Mouse (Mus musculus) neural tube, embryonic 12.5 days (tissue): Measurements from ENCODE around the gene Nrn1l. TPM values are rescaled to one million over a fixed set of nuclear protein-coding genes. Genes with fewer than 3 reads are reported as not detected.

ENCODE experiments used
- ATAC-seq: fragments of 200-750 bp; cut with Nextera tagmentation; 2 replicates; pipeline ENCODE4 v1.8.0; 2017; ENCODE audit warnings: low read depth, mild to moderate bottlenecking, moderate TSS enrichment, moderate library complexity; ENCODE audit not compliant: low FRiP score
- H3K27ac ChIP-seq: fragments of 300-500 bp; sonication (generic); 2 replicates; pipeline ENCODE4 v1.5.1; 2016
- H3K27me3 ChIP-seq: fragments of 300-500 bp; sonication (generic); replicated peaks from 2 replicates; pipeline ENCODE4 v1.6.1; 2016; ENCODE audit warnings: mild to moderate bottlenecking
- H3K36me3 ChIP-seq: fragments of 300-500 bp; sonication (generic); 2 replicates; pipeline ENCODE4 v1.6.1; 2016; ENCODE audit warnings: mild to moderate bottlenecking
- H3K4me1 ChIP-seq: fragments of 300-500 bp; sonication (generic); 2 replicates; pipeline ENCODE4 v1.6.1; 2016
- H3K4me2 ChIP-seq: fragments of 300-500 bp; sonication (generic); replicated peaks from 2 replicates; pipeline ENCODE4 v1.6.1; 2016; ENCODE audit warnings: mild to moderate bottlenecking
- H3K4me3 ChIP-seq: fragments of 300-500 bp; sonication (generic); 2 replicates; pipeline ENCODE4 v1.5.1; 2016
- H3K9ac ChIP-seq: fragments of 300-500 bp; sonication (generic); 2 replicates; pipeline ENCODE4 v1.6.1; 2016; ENCODE audit warnings: mild to moderate bottlenecking
- H3K9me3 ChIP-seq: fragments of 300-500 bp; sonication (generic); 2 replicates; pipeline ENCODE4 v1.6.1; 2016; ENCODE audit warnings: mild to moderate bottlenecking
- WGBS: fragments of 180-500 bp; shearing (Covaris S2); methylation state at CpG from one replicate; pipeline ENCODE4 v1.1.7; 2016; 5-methylcytosine and 5-hydroxymethylcytosine counted together
- polyA plus RNA-seq: library from polyadenylated mRNA; unstranded; fragments of >200 nt; fragmentation: Nextera tagmentation; extraction: Ambion mirVana; gene quantifications from 2 replicates; pipeline ENCODE4 v1.2.1, GENCODE M21; 2016

Nrn1l gene
- polyA plus RNA-seq, 1 experiment from 2014 or later: not detected

DNA sequence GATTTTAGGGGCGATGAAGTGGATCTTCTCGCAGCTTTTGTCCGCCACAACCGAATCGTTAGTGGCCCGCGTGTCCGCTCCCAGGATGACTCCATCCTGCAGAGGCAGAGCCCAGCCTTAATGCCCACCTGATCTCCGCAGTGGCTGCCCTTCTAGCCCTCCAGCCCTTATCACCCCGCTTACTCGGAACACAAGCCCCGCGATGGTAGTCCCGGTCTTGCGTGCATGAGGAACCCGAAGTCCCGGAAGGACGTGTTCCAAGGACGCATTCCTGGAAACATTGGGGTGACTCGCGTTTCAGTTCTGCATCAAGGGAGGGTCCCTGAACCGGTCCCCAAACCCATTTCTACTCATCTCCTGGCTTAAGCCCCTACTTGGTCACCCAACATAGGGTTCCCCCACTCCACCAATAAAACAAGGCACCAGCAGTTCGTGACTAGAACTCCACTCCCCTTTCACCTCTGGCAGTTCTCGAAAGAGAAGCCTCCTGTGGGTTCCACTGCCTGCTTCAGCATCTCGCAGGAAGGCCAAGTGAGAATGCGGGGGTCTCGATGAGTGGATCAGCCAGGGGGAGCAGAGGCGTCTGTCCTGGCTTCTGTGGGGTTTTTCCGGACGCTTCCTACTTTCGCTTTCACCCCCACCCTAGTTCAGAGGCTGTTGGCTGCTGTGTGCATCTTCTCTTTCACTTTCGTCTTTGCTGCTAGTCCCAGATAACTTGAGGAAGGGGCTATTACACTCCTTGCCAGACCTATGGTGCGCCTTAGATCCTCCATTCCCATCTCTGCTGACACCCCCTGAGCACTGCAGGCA lies 44.3 kb downstream of the Nrn1l start:
- Histone ChIP-seq H3K9ac (peak overlapping the region; percentile 81), H3K27ac (peak overlapping the region; percentile 82; the same call in 1 of the 2 replicates), H3K9me3 (no peaks in the 10 kb centered on the region), H3K4me1 (peaks cover 19% of the 10 kb centered on the region), H3K27me3 (no peaks in the 10 kb centered on the region), H3K4me2 (peak overlapping the region; percentile 97), H3K4me3 (peak overlapping the region; percentile 71), H3K36me3 (no peaks in the 10 kb centered on the region)
- ATAC-seq: peak; percentile 56
- WGBS: 3% methylated on average over 33 of the region's 33 CpGs

DNA sequence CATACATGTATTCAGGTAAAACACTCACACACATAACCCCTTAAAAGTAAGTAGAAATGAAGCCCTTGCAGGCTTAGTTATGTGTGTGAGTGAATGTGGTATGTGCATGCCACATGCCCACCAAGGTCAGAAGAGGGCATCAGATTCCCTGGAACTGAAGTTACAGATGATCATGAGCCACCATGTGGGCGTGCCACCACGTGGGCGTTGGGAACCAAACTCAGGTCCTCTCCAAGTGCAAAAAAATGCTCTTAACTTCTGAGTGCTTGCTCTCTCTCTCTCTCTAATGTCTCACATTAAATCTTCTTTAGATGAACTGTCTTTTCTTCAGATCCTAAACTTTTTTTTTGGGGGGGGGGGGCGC lies 44.9 kb downstream of the Nrn1l start, which contains the start of gene Psmb10:
TSS of gene Psmb10 (minus strand) at position 139 of the 364 bp plus-strand sequence.
- Histone ChIP-seq H3K9me3 (no peaks in the 10 kb centered on the region), H3K27ac (peak within 1 kb of the TSS; percentile 82; the same call in 1 of the 2 replicates), H3K9ac (peak within 1 kb of the TSS; percentile 81), H3K4me3 (peak within 1 kb of the TSS; percentile 71), H3K36me3 (peaks cover 4% of the 10 kb centered on the region; the same call in 1 of the 2 replicates), H3K4me1 (peaks cover 19% of the 10 kb centered on the region), H3K27me3 (no peaks in the 10 kb centered on the region), H3K4me2 (peak within 1 kb of the TSS; percentile 97)
- WGBS: 43% methylated on average over 4 of the region's 4 CpGs
- no peak for ATAC-seq

DNA sequence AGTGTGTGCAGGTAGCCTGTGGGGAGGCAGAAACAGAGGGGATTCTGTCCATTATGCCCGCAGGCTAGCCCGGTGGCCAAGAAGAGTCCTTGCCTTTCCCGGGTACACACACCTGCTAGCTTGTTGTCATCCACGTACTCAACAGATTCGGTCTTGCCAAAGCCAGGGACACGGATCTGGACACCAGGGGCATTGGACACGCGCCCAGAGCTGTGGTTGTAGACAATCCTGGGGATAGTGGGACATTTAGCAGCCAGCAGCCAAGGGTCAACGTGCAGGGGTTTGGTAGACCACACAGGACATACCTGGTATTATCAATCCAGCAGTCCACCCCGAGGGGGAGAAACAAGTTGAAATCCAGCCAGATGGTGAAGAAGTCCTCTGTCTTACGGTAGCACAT lies 48.7 kb downstream of the Nrn1l start:
- ATAC-seq: no peak
- H3K4me1 ChIP-seq: peaks cover 6% of the 10 kb centered on the region; the same call in 1 of the 2 replicates
- H3K9ac ChIP-seq: no peak overlapping the region
- H3K9me3 ChIP-seq: no peaks in the 10 kb centered on the region
- no peak overlapping the region for H3K4me2 ChIP-seq
- WGBS: 95% methylated on average over 11 of the region's 11 CpGs
- H3K27me3 ChIP-seq: no peaks in the 10 kb centered on the region
- H3K27ac ChIP-seq: no peak overlapping the region
- no peak overlapping the region for H3K4me3 ChIP-seq
- H3K36me3 ChIP-seq: peaks cover 21% of the 10 kb centered on the region; the same call in 1 of the 2 replicates

DNA sequence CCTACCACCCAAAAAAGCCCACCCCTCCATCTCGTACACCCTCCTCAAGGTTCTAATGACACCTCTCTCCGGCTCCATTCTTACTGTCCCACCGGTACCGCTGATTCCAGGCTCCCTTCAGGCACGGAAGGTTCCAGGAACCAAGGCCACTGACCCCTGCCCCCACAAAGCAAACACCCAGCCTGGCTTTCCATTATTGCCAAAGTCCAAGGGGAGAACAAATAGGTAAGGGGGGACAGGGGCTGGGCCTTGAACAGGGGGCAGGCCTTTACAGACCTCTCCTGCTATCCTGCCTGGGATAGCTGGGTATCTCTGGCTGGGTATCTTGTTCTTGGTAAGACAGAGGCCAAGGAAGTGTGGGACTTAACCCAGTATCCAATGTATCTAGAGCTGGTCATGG lies 49.2 kb downstream of the Nrn1l start:
- peaks cover 6% of the 10 kb centered on the region; the same call in 1 of the 2 replicates for H3K4me1 ChIP-seq
- no peak overlapping the region for H3K4me3 ChIP-seq
- H3K36me3 ChIP-seq: peaks cover 21% of the 10 kb centered on the region; the same call in 1 of the 2 replicates
- H3K9ac ChIP-seq: no peak overlapping the region
- no peak overlapping the region for H3K27ac ChIP-seq
- no peaks in the 10 kb centered on the region for H3K27me3 ChIP-seq
- ATAC-seq: no peak
- no peaks in the 10 kb centered on the region for H3K9me3 ChIP-seq
- 93% methylated on average over 5 of the region's 5 CpGs for WGBS
- no peak overlapping the region for H3K4me2 ChIP-seq

DNA sequence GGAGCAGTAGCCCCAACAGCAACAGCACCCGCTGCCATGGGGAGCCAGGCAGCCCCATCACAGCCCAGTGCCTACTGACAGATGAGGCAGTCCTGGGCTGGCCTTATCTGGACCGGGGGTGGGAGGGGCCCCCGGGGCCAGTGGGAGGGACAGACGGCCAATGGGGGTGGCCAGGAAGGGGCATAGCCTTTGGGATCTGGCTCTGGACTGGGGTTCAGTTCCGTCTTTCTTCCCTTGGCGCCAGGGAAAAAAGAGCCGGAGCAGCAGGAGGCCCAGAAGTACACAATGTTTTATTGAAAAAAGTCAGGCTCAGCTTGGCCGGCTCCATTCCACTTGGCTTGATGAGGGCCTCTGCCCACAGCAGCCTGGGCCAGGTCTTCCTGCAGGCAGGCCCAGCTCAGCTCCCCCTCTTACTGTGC lies 50.0 kb downstream of the Nrn1l start, which contains the start of gene Lcat:
TSS of gene Lcat (minus strand) at position 62 of the 419 bp plus-strand sequence.
- Histone ChIP-seq H3K4me2 (no peak within 1 kb of the TSS), H3K4me1 (no peaks in the 10 kb centered on the region), H3K27me3 (no peaks in the 10 kb centered on the region), H3K9ac (no peak within 1 kb of the TSS), H3K4me3 (no peak within 1 kb of the TSS), H3K36me3 (peaks cover 21% of the 10 kb centered on the region; the same call in 1 of the 2 replicates), H3K9me3 (no peaks in the 10 kb centered on the region), H3K27ac (no peak within 1 kb of the TSS)
- no peak for ATAC-seq
- 83% methylated on average over 8 of the region's 8 CpGs for WGBS

Other genes with a start within 250 kb of the Nrn1l start
- 12.4 and 13.8 TPM in 2 replicates for gene Carmil2, start 207.3 kb upstream of the Nrn1l start, polyA plus RNA-seq
- gene Acd, start 192.5 kb upstream of the Nrn1l start, polyA plus RNA-seq: 84.1 and 90.7 TPM in 2 replicates
- gene Pard6a, start 192.4 kb upstream of the Nrn1l start, polyA plus RNA-seq: 31.9 and 38.5 TPM in 2 replicates
- gene 4933405L10Rik, start 185.9 kb upstream of the Nrn1l start, polyA plus RNA-seq: not detected in 2 replicates
- gene Enkd1, start 185.4 kb upstream of the Nrn1l start, polyA plus RNA-seq: 19.4 and 20.3 TPM in 2 replicates
- gene Gfod2, start 134.9 kb upstream of the Nrn1l start, polyA plus RNA-seq: 63.1 and 64.6 TPM in 2 replicates
- 14.6 and 15.2 TPM in 2 replicates for gene Ranbp10, start 66.2 kb upstream of the Nrn1l start, polyA plus RNA-seq
- 0.24 and 0.27 TPM in 2 replicates for gene Tsnaxip1, start 65.8 kb upstream of the Nrn1l start, polyA plus RNA-seq
- 58.6 and 61.8 TPM in 2 replicates for gene Cenpt, start 40.3 kb upstream of the Nrn1l start, polyA plus RNA-seq
- gene Thap11, start 38.4 kb upstream of the Nrn1l start, polyA plus RNA-seq: 73.0 and 77.7 TPM in 2 replicates
- 238 and 249 TPM in 2 replicates for gene Nutf2, start 33.0 kb upstream of the Nrn1l start, polyA plus RNA-seq
- 62.0 and 63.1 TPM in 2 replicates for gene Edc4, start 12.7 kb upstream of the Nrn1l start, polyA plus RNA-seq
- 20.0 and 20.8 TPM in 2 replicates for gene Pskh1, start 6.9 kb downstream of the Nrn1l start, polyA plus RNA-seq
- 2.3 and 2.4 TPM in 2 replicates for gene Ctrl, start 40.3 kb downstream of the Nrn1l start, polyA plus RNA-seq
- 27.9 and 30.7 TPM in 2 replicates for gene Psmb10, start 44.9 kb downstream of the Nrn1l start, polyA plus RNA-seq
- gene Lcat, start 49.8 kb downstream of the Nrn1l start, polyA plus RNA-seq: 0.85 and 0.98 TPM in 2 replicates
- 11.8 and 13.9 TPM in 2 replicates for gene Slc12a4, start 72.5 kb downstream of the Nrn1l start, polyA plus RNA-seq
- not detected in 2 replicates for gene Dpep3, start 85.9 kb downstream of the Nrn1l start, polyA plus RNA-seq
- 17.9 and 19.6 TPM in 2 replicates for gene Dus2, start 97.8 kb downstream of the Nrn1l start, polyA plus RNA-seq
- not detected in 2 replicates for gene Dpep2nb, start 112.4 kb downstream of the Nrn1l start, polyA plus RNA-seq
- gene Ddx28, start 118.3 kb downstream of the Nrn1l start, polyA plus RNA-seq: 19.7 and 20.9 TPM in 2 replicates
- 4.4 and 5.6 TPM in 2 replicates for gene Nfatc3, start 165.3 kb downstream of the Nrn1l start, polyA plus RNA-seq
- gene Esrp2, start 243.4 kb downstream of the Nrn1l start, polyA plus RNA-seq: 1.1 and 1.6 TPM in 2 replicates